In genomic region chr12:28635058-28635534, GRCm38 (mm10) we compare ENCODE assay signal across 9 mouse cellular contexts. TPM values are rescaled to one million over a fixed set of nuclear protein-coding genes. Genes with fewer than 3 reads are reported as not detected.
DNase-seq lines count a peak whose midpoint lies in the region; ATAC-seq and TF ChIP-seq lines count a peak whose summit lies in the region.
"Had no signal": no experiment of that assay in that cellular context is flagged by ENCODE, and none has a peak within 500 bp of the region (broad histone marks: within the 10 kb centered on the region; RNA-seq: fewer than 3 reads in every experiment).

No protein-coding gene starts in this region.

- peak overlapping the region; percentile 99 for H3K9ac ChIP-seq in CH12.LX (ENCODE audit: insufficient read depth, low read depth)
- peak overlapping the region; percentile 87 for H3K9ac ChIP-seq in forebrain, embryonic 15.5 days (replicated peaks)
- peak overlapping the region; percentile 92 for H3K9ac ChIP-seq in liver, embryonic 16.5 days (ENCODE audit: low read depth, low read length)

- peaks cover 33% of the 10 kb centered on the region for H3K79me2 ChIP-seq in CH12.LX (replicated peaks; ENCODE audit: control insufficient read depth, extremely low read depth, insufficient read depth, poor library complexity, severe bottlenecking)

- TF ChIP-seq RAD21 in CH12.LX (IDR thresholded peaks at IDR 0.05; ENCODE audit: low read depth, low read length): no peak

- no peaks in the 10 kb centered on the region for H3K27me3 ChIP-seq in CH12.LX (replicated peaks)
- no peaks in the 10 kb centered on the region for H3K27me3 ChIP-seq in forebrain, embryonic 15.5 days
- H3K27me3 ChIP-seq in liver, embryonic 16.5 days (ENCODE audit: control insufficient read depth, insufficient read depth, low read depth, low read length): no peaks in the 10 kb centered on the region

- H3K36me3 ChIP-seq in CH12.LX (replicated peaks in 1 of 2; ENCODE audit: control insufficient read depth in 1 of 2, insufficient read depth in 1 of 2, low read length in 1 of 2): peaks cover 42 to 49% of the 10 kb centered on the region in 2 experiments
- peaks cover 40% of the 10 kb centered on the region for H3K36me3 ChIP-seq in forebrain, embryonic 15.5 days
- H3K36me3 ChIP-seq in liver, embryonic 16.5 days (ENCODE audit: control insufficient read depth, insufficient read depth): peaks cover 41% of the 10 kb centered on the region

- DNase-seq in embryo, embryonic 10 days (ENCODE audit: low spot score): peak; percentile 8
- no peak for DNase-seq in embryo, embryonic 9.5 days (ENCODE audit: extremely low spot score)
- DNase-seq in CH12.LX (ENCODE audit: extremely low read depth): no peak
- no peak for DNase-seq in cerebellum, adult 11-12 months
- DNase-seq in right cerebral cortex, postnatal 10 days (ENCODE audit: low spot score in 2 of 2): no peak
- no peak for DNase-seq in cerebellum, adult 18-20 months

- peak overlapping the region; percentile 98 to 100 (median 98) for H3K4me3 ChIP-seq in CH12.LX (replicated peaks in 1 of 3; ENCODE audit: low read depth in 2 of 3, low read length in 2 of 3, poor library complexity in 1 of 3)
- H3K4me3 ChIP-seq in forebrain, embryonic 15.5 days: peak overlapping the region; percentile 64
- peak overlapping the region; percentile 76 for H3K4me3 ChIP-seq in liver, embryonic 16.5 days (ENCODE audit: low read depth, low read length)

- H3K4me1 ChIP-seq in CH12.LX (ENCODE audit: control insufficient read depth in 1 of 2, insufficient read depth in 2 of 2): peaks cover 20 to 38% of the 10 kb centered on the region in 2 experiments
- peaks cover 31% of the 10 kb centered on the region for H3K4me1 ChIP-seq in forebrain, embryonic 15.5 days
- peaks cover 20% of the 10 kb centered on the region for H3K4me1 ChIP-seq in liver, embryonic 16.5 days (ENCODE audit: control insufficient read depth, low read depth, low read length)

- no peaks in the 10 kb centered on the region for H3K9me3 ChIP-seq in CH12.LX (replicated peaks; ENCODE audit: low read length)
- H3K9me3 ChIP-seq in forebrain, embryonic 15.5 days: no peaks in the 10 kb centered on the region
- H3K9me3 ChIP-seq in liver, embryonic 16.5 days (replicated peaks; ENCODE audit: control insufficient read depth, low read length): no peaks in the 10 kb centered on the region

- H3K4me2 ChIP-seq in CH12.LX (ENCODE audit: insufficient read depth, low read depth, poor library complexity, severe bottlenecking): peak overlapping the region; percentile 99
- H3K4me2 ChIP-seq in forebrain, embryonic 15.5 days (replicated peaks): peak overlapping the region; percentile 57
- H3K4me2 ChIP-seq in liver, embryonic 16.5 days (ENCODE audit: low read depth, low read length): peak overlapping the region; percentile 56

- WGBS in forebrain, embryonic 15.5 days: 2% methylated on average over 23 of the region's 23 CpGs
- WGBS in liver, embryonic 16.5 days (ENCODE audit: insufficient replicate concordance): under 1% methylated on average over 23 of the region's 23 CpGs

- TF ChIP-seq POLR2A in CH12.LX (IDR thresholded peaks at IDR 0.05; ENCODE audit: low read depth, low read length): no peak

- in situ Hi-C loops in CH12.LX (cut with MboI; ENCODE audit: low pct_ligation_motif_present, low pct_unique_long_range_greater_than_20kb, low sequenced_read_pairs): no loop called here

- no peak for TF ChIP-seq EP300 in CH12.LX (IDR thresholded peaks at IDR 0.05; ENCODE audit: low read length)

- TF ChIP-seq CTCF in CH12.LX (conservative IDR thresholded peaks at IDR 0.05 in 1 of 2, IDR thresholded peaks at IDR 0.05 in 1 of 2; ENCODE audit: low read depth in 2 of 2, low read length in 2 of 2): no peak

- H3K27ac ChIP-seq in CH12.LX (ENCODE audit: insufficient read depth, low read depth): peak overlapping the region; percentile 63
- H3K27ac ChIP-seq in forebrain, embryonic 15.5 days (replicated peaks): peak overlapping the region; percentile 87
- peak overlapping the region; percentile 78 for H3K27ac ChIP-seq in liver, embryonic 16.5 days (ENCODE audit: low read length)

- dilution Hi-C loops in CH12.LX (cut with MboI; ENCODE audit: extremely low pct_ligation_motif_present, extremely low pct_unique_long_range_greater_than_20kb, low sequenced_read_pairs): no loop called here

- peak; percentile 17 for ATAC-seq in forebrain, embryonic 15.5 days (replicated peaks)
- ATAC-seq in liver, embryonic 16.5 days (ENCODE audit: low read depth): peak; percentile 19

TF ChIP-seq in CH12.LX, 34 proteins besides CTCF, POLR2A, EP300 and RAD21:
- 0 out of 2 replicates have a peak, but pooled peaks have one; percentile 45 for TF ChIP-seq POLR2AphosphoS2 (IDR thresholded peaks at IDR 0.05; ENCODE audit: low read depth, low read length)
- 0 out of 2 replicates have a peak, but pooled peaks have one; percentile 45 for TF ChIP-seq CHD1 (IDR thresholded peaks at IDR 0.05; ENCODE audit: low read depth, low read length)
- TF ChIP-seq MAX (IDR thresholded peaks at IDR 0.05; ENCODE audit: low read length): peak; percentile 25; the same call in 1 of the 2 replicates
- no peak for TF ChIP-seq GABPA (IDR thresholded peaks at IDR 0.05; ENCODE audit: insufficient replicate concordance, low read depth, low read length)

RNA-seq across cellular contexts. Expression of gene Rps7, which starts 0.7 kb away (rescaled TPM):
- total RNA-seq in CH12.LX (2012; rRNA removed) (2,570 and 2,803 TPM in 2 replicates), CH12.LX (2014; rRNA removed) (2,791 and 3,047 TPM in 2 replicates)
- 753 and 994 TPM in 2 replicates for polyA plus RNA-seq in CH12.LX (2012; ENCODE audit: insufficient read length, low read depth)
- polyA plus RNA-seq in forebrain, embryonic 15.5 days (2015; fragmentation: Nextera tagmentation; extraction: Ambion mirVana): 531 and 541 TPM in 2 replicates
- 287 and 343 TPM in 2 replicates for polyA plus RNA-seq in liver, embryonic 16.5 days (2015; fragmentation: Nextera tagmentation; extraction: Ambion mirVana)

RNA-seq across cellular contexts. Expression of gene Colec11, which starts 11.9 kb away (rescaled TPM):
- not detected in 2 replicates for total RNA-seq in CH12.LX (2012; rRNA removed)
- not detected in 2 replicates for total RNA-seq in CH12.LX (2014; rRNA removed)
- not detected in 2 replicates for polyA plus RNA-seq in CH12.LX (2012; ENCODE audit: insufficient read length, low read depth)
- 0.52 and 0.73 TPM in 2 replicates for polyA plus RNA-seq in forebrain, embryonic 15.5 days (2015; fragmentation: Nextera tagmentation; extraction: Ambion mirVana)
- 15.8 and 17.6 TPM in 2 replicates for polyA plus RNA-seq in liver, embryonic 16.5 days (2015; fragmentation: Nextera tagmentation; extraction: Ambion mirVana)
- total RNA-seq: hematopoietic stem cell, adult 5-6 weeks had no signal

RNA-seq across cellular contexts. Expression of gene Rnaseh1, which starts 14.3 kb away (rescaled TPM):
- total RNA-seq in CH12.LX (2012; rRNA removed) (31.1 and 31.6 TPM in 2 replicates), CH12.LX (2014; rRNA removed) (33.8 and 34.9 TPM in 2 replicates)
- 33.4 and 36.3 TPM in 2 replicates for polyA plus RNA-seq in CH12.LX (2012; ENCODE audit: insufficient read length, low read depth)
- polyA plus RNA-seq in forebrain, embryonic 15.5 days (2015; fragmentation: Nextera tagmentation; extraction: Ambion mirVana): 29.8 and 31.0 TPM in 2 replicates
- 10.1 and 10.5 TPM in 2 replicates for polyA plus RNA-seq in liver, embryonic 16.5 days (2015; fragmentation: Nextera tagmentation; extraction: Ambion mirVana)

RNA-seq across cellular contexts. Expression of gene Adi1, which starts 39.9 kb away (rescaled TPM):
- total RNA-seq in CH12.LX (2012; rRNA removed) (25.3 and 27.7 TPM in 2 replicates), CH12.LX (2014; rRNA removed) (32.3 and 37.5 TPM in 2 replicates)
- 58.3 and 74.6 TPM in 2 replicates for polyA plus RNA-seq in CH12.LX (2012; ENCODE audit: insufficient read length, low read depth)
- polyA plus RNA-seq in forebrain, embryonic 15.5 days (2015; fragmentation: Nextera tagmentation; extraction: Ambion mirVana): 39.8 and 41.7 TPM in 2 replicates
- 58.3 and 64.1 TPM in 2 replicates for polyA plus RNA-seq in liver, embryonic 16.5 days (2015; fragmentation: Nextera tagmentation; extraction: Ambion mirVana)

RNA-seq across cellular contexts. Expression of gene Allc, which starts 52.8 kb away (rescaled TPM):
- not detected in 2 replicates for total RNA-seq in CH12.LX (2012; rRNA removed)
- total RNA-seq in CH12.LX (2014; rRNA removed): not detected in 2 replicates
- polyA plus RNA-seq in CH12.LX (2012; ENCODE audit: insufficient read length, low read depth): not detected in 2 replicates
- polyA plus RNA-seq in forebrain, embryonic 15.5 days (2015; fragmentation: Nextera tagmentation; extraction: Ambion mirVana): 0.11 TPM in 1 of 2 replicates, not detected in the other
- not detected in 2 replicates for polyA plus RNA-seq in liver, embryonic 16.5 days (2015; fragmentation: Nextera tagmentation; extraction: Ambion mirVana)
- total RNA-seq: hematopoietic stem cell, adult 5-6 weeks had no signal
